ENCODE assay signal across 15 mouse cellular contexts in the genomic region with DNA sequence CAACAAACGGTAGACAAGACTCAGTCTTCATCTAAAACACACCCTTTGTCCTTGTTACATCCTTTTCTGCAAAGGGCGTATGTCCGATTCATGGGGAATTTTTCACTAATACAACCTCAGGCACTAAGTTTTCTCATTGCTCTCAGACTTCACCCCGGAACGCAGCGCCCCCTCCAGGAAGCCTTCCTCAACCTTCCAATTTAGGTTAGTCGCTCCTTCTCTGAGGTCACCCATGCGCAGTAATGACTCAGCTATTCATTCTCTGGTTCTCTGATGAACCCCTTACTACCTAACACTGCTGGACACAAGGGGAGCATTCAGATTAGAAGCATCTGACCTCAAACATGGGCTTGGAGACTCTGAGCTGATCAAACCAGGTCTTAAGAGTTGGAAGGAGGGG. TPM values are rescaled to one million over a fixed set of nuclear protein-coding genes. Genes with fewer than 3 reads are reported as not detected.
A peak's percentile ranks its signal among the peaks of the same experiment; 100 is the strongest.
DNase-seq lines count a peak whose midpoint lies in the region; ATAC-seq and TF ChIP-seq lines count a peak whose summit lies in the region.
"Had no signal": no experiment of that assay in that cellular context is flagged by ENCODE, and none has a peak within 500 bp of the region (broad histone marks: within the 10 kb centered on the region; RNA-seq: fewer than 3 reads in every experiment).

No protein-coding gene starts in this region.

- H3K36me3 ChIP-seq in lung, embryonic 14.5 days (ENCODE audit: insufficient read depth), result no peaks in the 10 kb centered on the region
- H3K36me3 ChIP-seq in stomach, postnatal 0 days (ENCODE audit: control insufficient read depth, insufficient read depth, low read length), result no peaks in the 10 kb centered on the region
- H3K36me3 ChIP-seq: G1E had no signal

- TF ChIP-seq CTCF in gastrocnemius, adult 2 months (IDR thresholded peaks at IDR 0.05), result peak; percentile 9; the same call in 1 of the 2 replicates
- TF ChIP-seq CTCF in lung, embryonic 14.5 days (IDR thresholded peaks at IDR 0.05; ENCODE audit: low read depth), result 0 out of 2 replicates have a peak, but pooled peaks have one; percentile 9
- TF ChIP-seq CTCF in stomach, postnatal 0 days (IDR thresholded peaks at IDR 0.05; ENCODE audit: low read depth), result peak; percentile 33; the same call in 1 of the 2 replicates

- no peaks in the 10 kb centered on the region for H3K9me3 ChIP-seq in lung, embryonic 14.5 days (ENCODE audit: low read depth, low read length)
- H3K9me3 ChIP-seq in stomach, postnatal 0 days (ENCODE audit: control insufficient read depth, low read length), result no peaks in the 10 kb centered on the region

- DNase-seq in gastrocnemius, adult 2 months, result no peak
- no peak for DNase-seq in gastrocnemius, adult 18-20 months (ENCODE audit: low spot score)
- DNase-seq in lung, embryonic 14.5 days, result peak; percentile 7
- no peak for DNase-seq in lung, postnatal 36 days
- DNase-seq in embryo, embryonic 9.5 days (ENCODE audit: extremely low spot score), result peak; percentile 14
- peak; percentile 36 for DNase-seq in stomach, postnatal 0 days (ENCODE audit: low spot score)
- no peak for DNase-seq in adrenal gland, adult 8-10 months
- DNase-seq: cerebellum, postnatal 36 days; right cerebral cortex, postnatal 25 days; thymus, postnatal 36 days had no signal

- no peak overlapping the region for H3K4me2 ChIP-seq in lung, embryonic 14.5 days
- H3K4me2 ChIP-seq in stomach, postnatal 0 days (replicated peaks; ENCODE audit: low read depth), result no peak overlapping the region

- TF ChIP-seq EP300 in stomach, postnatal 0 days (optimal IDR thresholded peaks at IDR 0.05), result no peak

- WGBS in lung, embryonic 14.5 days, result 21% methylated on average over 8 of the region's 8 CpGs
- 19% methylated on average over 8 of the region's 8 CpGs for WGBS in stomach, postnatal 0 days

- no peak overlapping the region for H3K27ac ChIP-seq in gastrocnemius, adult 2 months
- no peak overlapping the region for H3K27ac ChIP-seq in lung, embryonic 14.5 days (ENCODE audit: low read depth)
- H3K27ac ChIP-seq in stomach, postnatal 0 days (replicated peaks), result no peak overlapping the region

- intact Hi-C loops in gastrocnemius, adult 2 months (cut with DNase I), result loop anchor here (5.0 kb wide), 2 partner anchors 54 to 104 kb away; partner anchors contain the start of gene Alg6

- ATAC-seq in lung, embryonic 14.5 days (ENCODE audit: insufficient read depth), result no peak
- ATAC-seq in stomach, postnatal 0 days (ENCODE audit: low FRiP score, low TSS enrichment), result no peak
- ATAC-seq in monocyte, adult 5-6 weeks (replicated peaks; ENCODE audit: insufficient number of reproducible peaks, low FRiP score, low TSS enrichment, poor library complexity, severe bottlenecking), result no peak
- ATAC-seq: forebrain, embryonic 16.5 days had no signal

- no peak overlapping the region for H3K9ac ChIP-seq in lung, embryonic 14.5 days
- H3K9ac ChIP-seq in stomach, postnatal 0 days (ENCODE audit: low read length), result no peak overlapping the region

- H3K27me3 ChIP-seq in lung, embryonic 14.5 days (ENCODE audit: insufficient read depth, low read length), result peaks cover 61% of the 10 kb centered on the region
- H3K27me3 ChIP-seq in stomach, postnatal 0 days (ENCODE audit: control insufficient read depth, insufficient read depth, low read length), result peaks cover 21% of the 10 kb centered on the region; the same call in 1 of the 2 replicates

- no peak overlapping the region for H3K4me3 ChIP-seq in gastrocnemius, adult 2 months
- no peak overlapping the region for H3K4me3 ChIP-seq in lung, embryonic 14.5 days (ENCODE audit: low read depth, low read length)
- no peak overlapping the region for H3K4me3 ChIP-seq in stomach, postnatal 0 days (ENCODE audit: low read depth, low read length)

- H3K4me1 ChIP-seq in lung, embryonic 14.5 days (ENCODE audit: insufficient read depth), result no peaks in the 10 kb centered on the region
- no peaks in the 10 kb centered on the region for H3K4me1 ChIP-seq in stomach, postnatal 0 days (replicated peaks; ENCODE audit: control insufficient read depth, insufficient read depth)

RNA-seq across cellular contexts. Expression of gene Foxd3, which starts 7.6 kb away (rescaled TPM):
- 1 to 10 TPM in 1 of 2 experiments, under 1 TPM in 1; 0.84 to 1.7 TPM for total RNA-seq in gastrocnemius, adult 2 months (2021)
- total RNA-seq in gastrocnemius, adult 18-20 months (2021), result 1 to 10 TPM; 1.1 to 1.6 TPM
- not detected in 2 replicates for polyA plus RNA-seq in lung, embryonic 14.5 days (2014; fragmentation: Nextera tagmentation; extraction: Ambion mirVana)
- 0.62 and 0.65 TPM in 2 replicates for polyA plus RNA-seq in stomach, postnatal 0 days (2015; fragmentation: Nextera tagmentation; extraction: Ambion mirVana)
- under 1 TPM; 0.21 to 0.86 (median 0.60) TPM for total RNA-seq in adrenal gland, adult 8-10 months (2022)
- total RNA-seq in monocyte, adult 5-6 weeks (2017), result not detected in 3 replicates
- total RNA-seq: G1E; layer of hippocampus, postnatal 14 days; left cerebral cortex, postnatal 36 days had no signal
- polyA plus RNA-seq: G1E had no signal

RNA-seq across cellular contexts. Expression of gene Alg6, which starts 51.8 kb away (rescaled TPM):
- total RNA-seq in gastrocnemius, adult 2 months (2021), result 1 to 10 TPM; 5.4 to 6.8 TPM
- 1 to 10 TPM; 5.2 to 7.5 TPM for total RNA-seq in gastrocnemius, adult 18-20 months (2021)
- polyA plus RNA-seq in lung, embryonic 14.5 days (2014; fragmentation: Nextera tagmentation; extraction: Ambion mirVana), result 23.0 and 24.1 TPM in 2 replicates
- 7.6 and 7.8 TPM in 2 replicates for polyA plus RNA-seq in stomach, postnatal 0 days (2015; fragmentation: Nextera tagmentation; extraction: Ambion mirVana)
- total RNA-seq in adrenal gland, adult 8-10 months (2022), result 10 to 100 TPM in 3 of 4 experiments, 1 to 10 TPM in 1; 7.4 to 16.7 (median 11.8) TPM
- total RNA-seq in monocyte, adult 5-6 weeks (2017), result 4.4 to 9.5 TPM (median 4.9 TPM) in 3 replicates

Comparison
In these comparisons a context has a peak if more than half of its experiments do, and no peak if none do; other contexts are left out.
1. DNase-seq: peak in lung, embryonic 14.5 days (single experiment), embryo, embryonic 9.5 days (single experiment) and stomach, postnatal 0 days (single experiment); none in gastrocnemius, adult 2 months (single experiment), gastrocnemius, adult 18-20 months (single experiment), lung, postnatal 36 days (single experiment) and adrenal gland, adult 8-10 months (single experiment).
2. Peak in every context shown above with its lines, with median percentiles within 50 percentile points of each other: CTCF ChIP-seq.